Comparison of ENCODE assay signal across 28 mouse cellular contexts in the genomic region with DNA sequence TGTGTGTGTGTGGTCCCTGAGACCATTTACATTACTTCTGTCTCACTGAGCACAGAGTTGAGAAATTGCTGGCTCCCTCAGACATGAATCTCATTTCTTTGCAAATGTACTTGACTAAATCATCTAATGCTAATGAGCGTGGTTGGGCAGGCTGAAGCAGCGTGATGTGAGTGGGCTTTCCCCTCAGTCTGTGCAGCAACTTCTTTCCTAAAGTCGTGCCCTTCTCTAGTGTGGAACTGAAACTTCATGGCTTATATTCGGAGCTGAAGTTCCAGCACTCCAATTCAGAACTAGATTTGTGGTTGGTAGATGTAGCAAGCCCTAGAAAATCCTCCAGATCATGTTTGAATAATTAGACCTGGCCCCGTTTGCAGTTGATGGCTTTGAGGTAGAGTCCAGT.
"Had no signal": no experiment of that assay in that cellular context is flagged by ENCODE, and none has a peak within 500 bp of the region (broad histone marks: within the 10 kb centered on the region; RNA-seq: fewer than 3 reads in every experiment).

No protein-coding gene starts in this region.

- H3K27me3 ChIP-seq: embryonic facial prominence, embryonic 12.5 days; embryonic facial prominence, embryonic 13.5 days; embryonic facial prominence, embryonic 15.5 days; forebrain, embryonic 12.5 days; forebrain, embryonic 13.5 days; forebrain, embryonic 15.5 days had no signal

- H3K9me3 ChIP-seq: embryonic facial prominence, embryonic 10.5 days; embryonic facial prominence, embryonic 12.5 days; embryonic facial prominence, embryonic 13.5 days; embryonic facial prominence, embryonic 15.5 days; forebrain, embryonic 10.5 days; forebrain, embryonic 12.5 days; forebrain, embryonic 13.5 days; forebrain, embryonic 15.5 days; heart, embryonic 10.5 days had no signal

- H3K9ac ChIP-seq: embryonic facial prominence, embryonic 12.5 days; embryonic facial prominence, embryonic 13.5 days; embryonic facial prominence, embryonic 15.5 days; forebrain, embryonic 12.5 days; forebrain, embryonic 13.5 days; forebrain, embryonic 15.5 days; forebrain, postnatal 0 days had no signal

- ATAC-seq: forebrain, embryonic 13.5 days; forebrain, embryonic 14.5 days; forebrain, embryonic 15.5 days; forebrain, embryonic 16.5 days; forebrain, postnatal 0 days had no signal

- DNase-seq: cerebellum, adult 9-10 months; cerebellum, adult 9-11 months; cerebellum, postnatal 10 days; cerebellum, postnatal 14 days; cerebellum, postnatal 25 days; cerebellum, postnatal 36 days; embryo, embryonic 11 days; forebrain, postnatal 0 days; gastrocnemius, adult 2 months; gastrocnemius, postnatal 10 days; gastrocnemius, postnatal 14 days; gastrocnemius, postnatal 36 days; heart, adult 11 months; heart, adult 18-20 months; heart, adult 2 months had no signal

- H3K4me2 ChIP-seq: embryonic facial prominence, embryonic 12.5 days; embryonic facial prominence, embryonic 13.5 days; embryonic facial prominence, embryonic 15.5 days; forebrain, embryonic 12.5 days; forebrain, embryonic 13.5 days; forebrain, embryonic 15.5 days; heart, embryonic 11.5 days had no signal

- H3K36me3 ChIP-seq: embryonic facial prominence, embryonic 10.5 days; embryonic facial prominence, embryonic 12.5 days; embryonic facial prominence, embryonic 13.5 days; embryonic facial prominence, embryonic 15.5 days; forebrain, embryonic 10.5 days; forebrain, embryonic 12.5 days; forebrain, embryonic 15.5 days; heart, embryonic 10.5 days had no signal

- H3K27ac ChIP-seq: embryonic facial prominence, embryonic 10.5 days; embryonic facial prominence, embryonic 12.5 days; embryonic facial prominence, embryonic 13.5 days; embryonic facial prominence, embryonic 15.5 days; forebrain, embryonic 10.5 days; forebrain, embryonic 12.5 days; forebrain, embryonic 13.5 days; forebrain, embryonic 15.5 days; gastrocnemius, adult 2 months; heart, adult 2 months; heart, embryonic 10.5 days had no signal

- H3K4me1 ChIP-seq: embryonic facial prominence, embryonic 10.5 days; embryonic facial prominence, embryonic 12.5 days; embryonic facial prominence, embryonic 13.5 days; embryonic facial prominence, embryonic 15.5 days; forebrain, embryonic 10.5 days; forebrain, embryonic 12.5 days; forebrain, embryonic 13.5 days; forebrain, embryonic 15.5 days; heart, embryonic 10.5 days had no signal

- H3K4me3 ChIP-seq: embryonic facial prominence, embryonic 10.5 days; embryonic facial prominence, embryonic 12.5 days; embryonic facial prominence, embryonic 13.5 days; embryonic facial prominence, embryonic 15.5 days; erythroblast, embryonic 14.5 days; forebrain, embryonic 10.5 days; forebrain, embryonic 12.5 days; forebrain, embryonic 13.5 days; forebrain, embryonic 15.5 days; gastrocnemius, adult 2 months; heart, adult 2 months; heart, embryonic 10.5 days had no signal
